Mouse (Mus musculus) spleen, adult 2 months (tissue): ENCODE results near the gene Dera.

Experiments used
- CTCF ChIP-seq: fragments of 200-500 bp; IDR thresholded peaks from 2 replicates; pipeline ENCODE4 v1.5.1; 2011; ENCODE audit warnings: mild to moderate bottlenecking, inconsistent platforms; ENCODE audit not compliant: insufficient read depth, insufficient read length, insufficient replicate concordance; ENCODE audit errors: extremely low read depth
- POLR2A ChIP-seq: fragments of 200-500 bp; IDR thresholded peaks from 2 replicates; pipeline ENCODE4 v1.6.1; 2011; ENCODE audit warnings: low read depth, low read length, inconsistent platforms

DNA sequence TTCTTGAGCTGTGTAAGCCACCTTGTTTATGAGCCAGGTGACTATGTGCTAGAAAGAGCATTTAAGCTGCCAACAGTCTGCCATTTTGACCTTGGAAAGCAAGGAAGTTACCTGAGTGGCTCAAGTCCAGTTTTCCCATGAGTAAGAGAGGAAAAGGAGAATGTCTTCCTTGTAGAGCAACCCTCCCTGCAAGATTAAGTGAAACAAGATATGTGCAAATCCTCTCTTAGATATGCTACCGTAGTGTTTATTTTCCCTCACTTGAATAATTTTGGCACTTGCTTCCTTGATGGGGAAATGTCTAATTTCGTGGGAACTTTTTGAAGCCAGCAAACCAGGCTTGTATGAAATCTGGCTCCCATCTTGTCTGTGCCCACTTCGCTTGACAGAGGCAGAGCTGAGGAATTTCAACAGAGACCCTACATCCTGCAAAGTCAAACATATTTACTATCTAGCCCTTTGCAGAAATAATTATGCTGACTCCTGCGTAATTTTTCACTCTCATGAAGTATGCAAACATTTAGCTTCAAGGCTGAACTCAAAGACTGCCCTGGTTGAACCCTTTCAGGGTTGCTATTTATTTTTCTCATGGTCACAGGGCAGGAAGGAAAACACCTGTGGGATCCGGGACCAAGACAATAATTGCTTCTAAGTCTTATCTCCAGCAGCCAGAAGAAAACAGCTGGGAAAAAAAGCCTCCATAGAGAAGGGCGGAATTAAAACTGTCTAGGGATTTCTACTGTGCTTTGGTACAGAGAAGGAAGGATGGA, 132.0 kb downstream of the Dera start:
- no peak for TF ChIP-seq POLR2A
- TF ChIP-seq CTCF: no peak
